Mouse (Mus musculus) CH12.LX (cell line): ENCODE results near the gene Gpr12.
"Not testable (repeated sequence)": the region's sequence is repeated elsewhere in the genome, so short reads cannot be mapped to it uniquely, and the experiment has no call there.

Source experiments
- CTCF ChIP-seq, 2 experiments: IDR thresholded peaks in 1 of 2; conservative IDR thresholded peaks in 1 of 2; 2 replicates each; pipeline ENCODE4 v1.5.1; 2011 to 2012; ENCODE audit warnings: low read depth in 2 of 2, low read length in 2 of 2, improper control_type of control experiment in 1 of 2, inconsistent platforms in 1 of 2, mild to moderate bottlenecking in 1 of 2, moderate library complexity in 1 of 2
- ELF1 ChIP-seq: IDR thresholded peaks from 2 replicates; pipeline ENCODE4 v1.6.1; 2014; ENCODE audit warnings: low read depth, mild to moderate bottlenecking, inconsistent platforms, low read length, improper control_type of control experiment
- EP300 ChIP-seq: IDR thresholded peaks from 2 replicates; pipeline ENCODE4 v1.6.1; 2011; ENCODE audit warnings: low read length, improper control_type of control experiment
- GABPA ChIP-seq: IDR thresholded peaks from 2 replicates; pipeline ENCODE4 v1.6.1; 2012; ENCODE audit warnings: low read depth, low read length, improper control_type of control experiment, inconsistent platforms; ENCODE audit not compliant: insufficient replicate concordance
- MAFK ChIP-seq: IDR thresholded peaks from 2 replicates; pipeline ENCODE4 v1.6.1; 2011; ENCODE audit warnings: low read length, improper control_type of control experiment; ENCODE audit not compliant: insufficient replicate concordance
- MEF2A ChIP-seq: IDR thresholded peaks from 2 replicates; pipeline ENCODE4 v1.6.1; 2014; ENCODE audit warnings: low read depth, mild to moderate bottlenecking, inconsistent platforms, low read length, improper control_type of control experiment, borderline replicate concordance
- MYC ChIP-seq: IDR thresholded peaks from 2 replicates; pipeline ENCODE4 v1.6.1; 2011; ENCODE audit warnings: low read depth, mild to moderate bottlenecking, improper control_type of control experiment, low read length
- NELFE ChIP-seq: IDR thresholded peaks from 2 replicates; pipeline ENCODE4 v1.6.1; 2011; ENCODE audit warnings: low read depth, low read length, improper control_type of control experiment
- TBP ChIP-seq: conservative IDR thresholded peaks from 2 replicates; pipeline ENCODE4 v1.6.1; 2011; ENCODE audit warnings: low read depth, low read length, improper control_type of control experiment
- ZC3H11A ChIP-seq: IDR thresholded peaks from 2 replicates; pipeline ENCODE4 v1.6.1; 2012; ENCODE audit warnings: low read depth, mild to moderate bottlenecking, inconsistent platforms, low read length, improper control_type of control experiment
- ZNF384 ChIP-seq: IDR thresholded peaks from 2 replicates; pipeline ENCODE4 v1.6.1; 2012; ENCODE audit warnings: low read depth, low read length, improper control_type of control experiment, inconsistent platforms

- not testable (repeated sequence) for TF ChIP-seq MAFK; CTCF (conservative IDR thresholded peaks at IDR 0.05 in 1 of 2, IDR thresholded peaks at IDR 0.05 in 1 of 2; ENCODE audit: low read depth in 2 of 2, low read length in 2 of 2); EP300; ELF1; MYC; TBP; ZC3H11A; ZNF384; MEF2A; NELFE; GABPA
These were observed 13.0 kb downstream of the Gpr12 start for GRCm38 (mm10) chr5:146571830-146572734.
